Mouse (Mus musculus): ENCODE results near the gene Actl6a. TPM values are rescaled to one million over a fixed set of nuclear protein-coding genes. Genes with fewer than 3 reads are reported as not detected.
A peak's percentile ranks its signal among the peaks of the same experiment; 100 is the strongest.

Gene Actl6a
- polyA plus RNA-seq, 1 experiment from 2014 or later = 262 TPM

DNA sequence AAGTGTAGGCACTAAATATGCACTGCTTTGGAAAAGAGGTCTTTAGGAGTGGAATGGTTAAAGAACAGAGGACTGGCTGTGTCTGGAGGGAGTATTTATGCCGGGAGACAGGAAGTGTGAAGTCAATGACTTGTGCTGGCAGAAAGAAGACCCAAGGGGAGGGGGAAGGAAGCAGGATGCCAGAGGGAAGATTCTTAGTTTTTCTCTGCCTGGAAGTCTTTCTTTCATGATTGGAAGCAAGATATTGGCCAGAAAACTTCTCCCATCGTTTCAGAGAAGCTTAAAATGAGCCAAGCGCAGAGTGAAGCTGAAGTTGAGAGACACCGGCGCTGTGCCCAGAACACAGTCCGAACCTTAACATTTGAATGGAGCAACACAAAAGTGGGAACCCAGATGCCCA, 36.9 kb upstream of the Actl6a start:
- no peak for DNase-seq (ENCODE audit: low spot score, missing footprints)
- ATAC-seq (ENCODE audit: low FRiP score) = no peak
- H3K4me2 ChIP-seq = no peak overlapping the region

DNA sequence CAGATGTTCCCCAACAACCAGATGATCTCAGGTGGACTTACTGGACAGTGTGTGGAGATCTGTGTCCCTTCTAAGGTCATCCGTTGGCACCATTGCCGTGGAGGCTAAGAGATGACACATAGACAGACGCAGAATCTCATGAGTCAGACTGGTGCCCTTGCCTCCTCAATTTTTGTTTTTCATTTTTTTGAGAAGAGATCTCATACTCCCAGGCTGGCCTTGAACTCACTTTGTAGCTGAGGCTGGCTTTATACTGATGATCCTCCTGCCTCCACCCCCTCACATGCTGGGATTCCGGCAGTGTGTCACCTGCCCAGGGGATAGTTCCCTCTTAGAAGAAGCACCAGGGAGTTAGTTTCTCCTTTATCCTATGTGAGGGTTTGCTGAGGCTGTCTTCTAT, 35.9 kb upstream of the Actl6a start:
- H3K9ac ChIP-seq (ENCODE audit: low read length) = no peak overlapping the region
- H3K27ac ChIP-seq (ENCODE audit: low read depth, low read length) = no peak overlapping the region
- WGBS = 93% methylated on average over 4 of the region's 4 CpGs
- no peaks in the 10 kb centered on the region for H3K27me3 ChIP-seq (ENCODE audit: control insufficient read depth, insufficient read depth, low read length)
- no peak overlapping the region for H3K4me3 ChIP-seq (ENCODE audit: low read depth, low read length)
- DNase-seq (ENCODE audit: low spot score, missing footprints) = no peak
- H3K36me3 ChIP-seq (ENCODE audit: control insufficient read depth, insufficient read depth, low read length) = no peaks in the 10 kb centered on the region
- no peak overlapping the region for H3K4me2 ChIP-seq
- no peaks in the 10 kb centered on the region for H3K4me1 ChIP-seq (ENCODE audit: control insufficient read depth, insufficient read depth, low read length)
- ATAC-seq (ENCODE audit: low FRiP score) = no peak
- H3K9me3 ChIP-seq (ENCODE audit: control insufficient read depth, low read length) = no peaks in the 10 kb centered on the region

More for the DNA sequence above, 36.9 kb upstream of the Actl6a start:
- Histone ChIP-seq H3K27me3 (ENCODE audit: control insufficient read depth, insufficient read depth, low read length) (no peaks in the 10 kb centered on the region), H3K9ac (ENCODE audit: low read length) (no peak overlapping the region), H3K4me3 (ENCODE audit: low read depth, low read length) (no peak overlapping the region), H3K36me3 (ENCODE audit: control insufficient read depth, insufficient read depth, low read length) (no peaks in the 10 kb centered on the region), H3K27ac (ENCODE audit: low read depth, low read length) (no peak overlapping the region), H3K4me1 (ENCODE audit: control insufficient read depth, insufficient read depth, low read length) (no peaks in the 10 kb centered on the region), H3K9me3 (ENCODE audit: control insufficient read depth, low read length) (no peaks in the 10 kb centered on the region)
- WGBS = 81% methylated on average over 6 of the region's 6 CpGs

DNA sequence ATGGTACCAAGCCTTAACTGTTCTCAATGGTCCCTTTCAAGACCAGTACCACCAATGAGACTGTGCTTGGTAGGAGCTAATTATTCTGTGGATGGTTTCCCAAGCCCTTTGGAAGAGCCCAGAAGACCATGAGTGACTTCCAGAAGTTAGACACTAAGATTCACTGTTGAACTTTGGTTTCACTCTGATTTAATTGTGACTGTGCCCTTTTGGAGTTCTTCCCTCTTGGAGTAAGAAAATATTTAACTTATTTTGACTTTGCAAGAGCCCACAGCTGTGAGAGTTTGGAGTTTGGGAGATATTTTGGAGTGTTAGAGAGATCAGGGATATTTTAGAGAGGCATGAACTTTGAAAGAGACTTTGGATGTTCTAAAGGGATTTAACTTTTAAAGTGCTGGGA, 32.9 kb upstream of the Actl6a start:
- no peak overlapping the region for H3K9ac ChIP-seq (ENCODE audit: low read length)
- ATAC-seq (ENCODE audit: low FRiP score) (no peak), DNase-seq (ENCODE audit: low spot score, missing footprints) (no peak)
- H3K27ac ChIP-seq (ENCODE audit: low read depth, low read length) = no peak overlapping the region
- no peaks in the 10 kb centered on the region for H3K36me3 ChIP-seq (ENCODE audit: control insufficient read depth, insufficient read depth, low read length)
- H3K4me3 ChIP-seq (ENCODE audit: low read depth, low read length) = no peak overlapping the region
- H3K4me1 ChIP-seq (ENCODE audit: control insufficient read depth, insufficient read depth, low read length) = no peaks in the 10 kb centered on the region
- no peaks in the 10 kb centered on the region for H3K27me3 ChIP-seq (ENCODE audit: control insufficient read depth, insufficient read depth, low read length)
- H3K9me3 ChIP-seq (ENCODE audit: control insufficient read depth, low read length) = no peaks in the 10 kb centered on the region
- no peak overlapping the region for H3K4me2 ChIP-seq

DNA sequence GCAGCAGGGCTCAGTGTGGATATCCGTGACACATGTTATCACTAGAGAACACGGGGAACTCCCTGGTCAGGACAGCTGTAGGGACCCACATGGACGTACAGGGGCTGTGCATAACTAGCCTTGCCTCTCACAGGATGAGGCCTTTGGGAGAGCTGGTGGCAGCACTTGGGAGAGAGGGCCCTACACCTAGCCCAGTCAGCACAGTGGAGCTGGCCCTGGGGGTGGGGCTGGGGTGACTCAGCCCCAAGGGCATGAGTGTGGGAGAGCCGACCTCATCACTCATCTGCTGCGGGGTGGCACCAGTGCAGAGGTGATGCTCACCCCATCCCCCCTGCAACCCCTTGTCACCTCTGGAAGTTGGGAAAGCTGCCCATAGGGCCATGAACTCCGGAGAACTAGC, 29.7 kb upstream of the Actl6a start:
- no peak overlapping the region for H3K4me2 ChIP-seq
- no peak overlapping the region for H3K4me3 ChIP-seq (ENCODE audit: low read depth, low read length)
- no peak overlapping the region for H3K27ac ChIP-seq (ENCODE audit: low read depth, low read length)
- no peaks in the 10 kb centered on the region for H3K36me3 ChIP-seq (ENCODE audit: control insufficient read depth, insufficient read depth, low read length)
- no peaks in the 10 kb centered on the region for H3K27me3 ChIP-seq (ENCODE audit: control insufficient read depth, insufficient read depth, low read length)
- 89% methylated on average over 6 of the region's 6 CpGs for WGBS
- no peak overlapping the region for H3K9ac ChIP-seq (ENCODE audit: low read length)
- no peaks in the 10 kb centered on the region for H3K9me3 ChIP-seq (ENCODE audit: control insufficient read depth, low read length)
- ATAC-seq (ENCODE audit: low FRiP score) (0 out of 2 replicates have a peak, but pooled peaks have one; percentile 14), DNase-seq (ENCODE audit: low spot score, missing footprints) (no peak)
- H3K4me1 ChIP-seq (ENCODE audit: control insufficient read depth, insufficient read depth, low read length) = no peaks in the 10 kb centered on the region

DNA sequence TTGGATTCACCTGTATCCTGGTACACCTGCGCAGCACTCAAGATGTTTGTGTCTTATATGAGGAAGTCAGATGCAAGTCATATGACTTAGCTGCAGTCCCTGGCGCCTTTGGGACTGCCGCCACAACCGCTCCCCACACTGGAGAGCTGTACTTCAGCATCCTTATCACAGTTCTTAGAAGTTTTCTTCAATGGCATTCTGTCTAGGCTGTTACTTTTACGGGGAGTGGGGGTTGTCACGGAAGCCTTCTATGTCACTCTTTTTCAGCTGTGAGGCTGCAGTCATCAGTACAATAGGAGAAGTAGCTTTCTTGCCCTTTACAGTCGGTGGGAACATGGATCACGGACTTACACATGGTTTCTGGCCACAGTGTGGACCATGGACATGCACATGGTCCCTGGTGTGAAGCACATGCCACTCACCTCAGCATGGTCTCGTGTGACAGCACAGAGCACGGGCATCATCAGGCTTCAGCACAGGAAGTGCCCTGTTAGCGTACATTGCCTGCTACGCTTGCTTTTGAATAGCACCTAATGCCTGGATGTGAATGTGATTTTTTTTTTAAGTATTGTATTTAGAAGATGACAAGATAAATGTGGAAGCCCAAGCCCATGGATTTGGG, 23.1 kb upstream of the Actl6a start:
- no peak overlapping the region for H3K4me2 ChIP-seq
- WGBS = 87% methylated on average over 11 of the region's 12 CpGs
- no peaks in the 10 kb centered on the region for H3K9me3 ChIP-seq (ENCODE audit: control insufficient read depth, low read length)
- H3K4me3 ChIP-seq (ENCODE audit: low read depth, low read length) = no peak overlapping the region
- H3K4me1 ChIP-seq (ENCODE audit: control insufficient read depth, insufficient read depth, low read length) = no peaks in the 10 kb centered on the region
- H3K27ac ChIP-seq (ENCODE audit: low read depth, low read length) = no peak overlapping the region
- ATAC-seq (ENCODE audit: low FRiP score) (no peak), DNase-seq (ENCODE audit: low spot score, missing footprints) (no peak)
- H3K9ac ChIP-seq (ENCODE audit: low read length) = no peak overlapping the region
- H3K27me3 ChIP-seq (ENCODE audit: control insufficient read depth, insufficient read depth, low read length) = no peaks in the 10 kb centered on the region
- no peaks in the 10 kb centered on the region for H3K36me3 ChIP-seq (ENCODE audit: control insufficient read depth, insufficient read depth, low read length)

DNA sequence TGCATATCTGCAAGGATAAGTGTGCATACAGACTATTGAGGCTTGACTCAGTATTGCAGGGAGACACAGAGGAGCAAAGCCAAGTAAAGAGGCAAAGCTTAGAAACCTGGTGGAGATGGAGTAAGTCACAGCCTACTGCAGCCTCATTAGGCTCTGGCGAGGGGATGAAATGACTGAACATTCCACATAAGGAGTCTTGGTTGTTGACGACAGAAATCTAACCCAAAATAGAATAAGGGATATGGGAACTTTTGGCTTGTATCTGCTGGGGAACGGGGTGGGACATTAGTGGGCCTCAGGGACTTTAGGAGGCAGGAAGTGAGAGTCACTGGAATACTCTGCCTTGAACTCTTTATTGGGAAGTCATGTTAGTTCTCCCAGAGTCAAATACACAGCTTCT, 21.5 kb upstream of the Actl6a start:
- no peak for DNase-seq (ENCODE audit: low spot score, missing footprints)
- no peaks in the 10 kb centered on the region for H3K36me3 ChIP-seq (ENCODE audit: control insufficient read depth, insufficient read depth, low read length)
- no peak overlapping the region for H3K4me2 ChIP-seq
- no peaks in the 10 kb centered on the region for H3K9me3 ChIP-seq (ENCODE audit: control insufficient read depth, low read length)
- no peak overlapping the region for H3K4me3 ChIP-seq (ENCODE audit: low read depth, low read length)
- no peak overlapping the region for H3K9ac ChIP-seq (ENCODE audit: low read length)
- H3K27me3 ChIP-seq (ENCODE audit: control insufficient read depth, insufficient read depth, low read length) = no peaks in the 10 kb centered on the region
- H3K27ac ChIP-seq (ENCODE audit: low read depth, low read length) = no peak overlapping the region
- H3K4me1 ChIP-seq (ENCODE audit: control insufficient read depth, insufficient read depth, low read length) = no peaks in the 10 kb centered on the region
- 93% methylated on average over 3 of the region's 3 CpGs for WGBS
- no peak for ATAC-seq (ENCODE audit: low FRiP score)

DNA sequence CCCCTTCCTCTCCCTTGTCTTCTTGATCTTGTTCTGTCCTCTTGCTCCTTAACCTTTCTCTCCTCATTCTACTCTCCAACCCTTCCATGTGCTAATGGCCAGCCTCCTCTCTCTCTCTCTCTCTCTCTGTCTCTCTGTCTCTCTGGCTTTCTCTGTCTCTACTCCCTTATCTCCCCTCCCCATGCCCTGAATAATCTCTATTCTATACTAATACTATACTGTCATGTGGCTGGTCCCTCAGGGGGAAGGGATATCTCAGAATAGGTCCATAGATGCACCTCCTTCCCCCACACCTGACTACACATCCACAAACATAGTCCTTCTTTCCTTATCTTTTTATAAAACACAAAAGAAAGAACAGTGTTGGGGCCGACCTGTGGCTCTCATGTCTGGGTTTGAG, 19.6 kb upstream of the Actl6a start:
- DNase-seq (ENCODE audit: low spot score, missing footprints) (no peak), ATAC-seq (ENCODE audit: low FRiP score) (no peak)
- Histone ChIP-seq H3K4me3 (ENCODE audit: low read depth, low read length) (no peak overlapping the region), H3K9me3 (ENCODE audit: control insufficient read depth, low read length) (no peaks in the 10 kb centered on the region), H3K9ac (ENCODE audit: low read length) (no peak overlapping the region), H3K4me1 (ENCODE audit: control insufficient read depth, insufficient read depth, low read length) (no peaks in the 10 kb centered on the region), H3K27me3 (ENCODE audit: control insufficient read depth, insufficient read depth, low read length) (no peaks in the 10 kb centered on the region), H3K36me3 (ENCODE audit: control insufficient read depth, insufficient read depth, low read length) (no peaks in the 10 kb centered on the region), H3K4me2 (no peak overlapping the region), H3K27ac (ENCODE audit: low read depth, low read length) (no peak overlapping the region)
- WGBS = 64% methylated on average over 1 of the region's 1 CpGs

DNA sequence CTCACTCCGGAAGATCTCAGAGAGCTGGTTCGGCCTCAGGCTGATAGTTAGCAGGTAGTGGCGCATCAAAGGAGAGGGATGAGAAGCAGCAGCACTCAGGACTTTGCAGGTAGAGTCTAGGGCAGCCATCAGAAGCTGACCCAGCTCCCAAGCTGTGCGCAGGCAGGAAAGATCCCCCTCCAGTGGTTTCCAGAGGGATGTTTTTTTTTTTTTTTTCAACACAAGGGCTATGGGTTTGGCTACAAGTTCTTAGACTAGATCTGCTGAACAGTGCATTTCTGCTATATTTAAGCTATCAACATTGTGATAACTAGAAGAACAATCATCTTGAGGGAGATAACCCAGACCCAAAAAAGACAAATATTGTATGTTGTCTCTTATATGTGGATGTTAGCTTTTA, 18.9 kb upstream of the Actl6a start:
- ATAC-seq (ENCODE audit: low FRiP score) (no peak), DNase-seq (ENCODE audit: low spot score, missing footprints) (no peak)
- Histone ChIP-seq H3K9me3 (ENCODE audit: control insufficient read depth, low read length) (no peaks in the 10 kb centered on the region), H3K36me3 (ENCODE audit: control insufficient read depth, insufficient read depth, low read length) (no peaks in the 10 kb centered on the region), H3K4me3 (ENCODE audit: low read depth, low read length) (no peak overlapping the region), H3K27ac (ENCODE audit: low read depth, low read length) (no peak overlapping the region), H3K4me2 (no peak overlapping the region), H3K4me1 (ENCODE audit: control insufficient read depth, insufficient read depth, low read length) (no peaks in the 10 kb centered on the region), H3K27me3 (ENCODE audit: control insufficient read depth, insufficient read depth, low read length) (no peaks in the 10 kb centered on the region), H3K9ac (ENCODE audit: low read length) (no peak overlapping the region)
- 82% methylated on average over 4 of the region's 4 CpGs for WGBS

DNA sequence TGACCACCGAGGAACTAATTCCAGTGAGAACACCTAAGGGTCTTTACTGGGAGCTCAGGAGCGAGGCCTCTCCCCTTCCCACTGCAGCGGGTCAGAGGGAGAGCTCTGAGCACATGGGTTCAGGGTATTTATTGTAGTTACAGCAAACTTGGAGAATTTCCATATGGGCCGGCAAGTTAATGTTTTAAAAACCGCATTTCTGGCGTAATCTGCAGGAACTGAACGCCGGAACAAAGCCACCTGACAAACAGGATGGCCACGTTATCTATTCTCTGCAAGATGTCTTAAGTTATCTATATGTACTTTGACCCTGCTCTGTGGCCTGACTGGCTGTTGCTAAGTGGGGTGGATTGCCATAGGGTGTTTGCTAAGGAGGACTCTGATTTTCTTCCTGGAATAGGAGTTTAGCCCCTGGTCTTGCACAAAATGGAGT, 16.5 kb upstream of the Actl6a start:
- H3K27me3 ChIP-seq (ENCODE audit: control insufficient read depth, insufficient read depth, low read length) = no peaks in the 10 kb centered on the region
- H3K27ac ChIP-seq (ENCODE audit: low read depth, low read length) = no peak overlapping the region
- no peak overlapping the region for H3K4me3 ChIP-seq (ENCODE audit: low read depth, low read length)
- ATAC-seq (ENCODE audit: low FRiP score) = no peak
- H3K9ac ChIP-seq (ENCODE audit: low read length) = no peak overlapping the region
- 88% methylated on average over 9 of the region's 9 CpGs for WGBS
- no peaks in the 10 kb centered on the region for H3K4me1 ChIP-seq (ENCODE audit: control insufficient read depth, insufficient read depth, low read length)
- H3K9me3 ChIP-seq (ENCODE audit: control insufficient read depth, low read length) = no peaks in the 10 kb centered on the region
- H3K36me3 ChIP-seq (ENCODE audit: control insufficient read depth, insufficient read depth, low read length) = no peaks in the 10 kb centered on the region
- no peak for DNase-seq (ENCODE audit: low spot score, missing footprints)
- H3K4me2 ChIP-seq = no peak overlapping the region

Measured in midbrain, embryonic 11.5 days (tissue).